Mouse (Mus musculus) myocyte (in vitro differentiated cells): ENCODE results near the gene 4930404N11Rik. TPM values are rescaled to one million over a fixed set of nuclear protein-coding genes. Genes with fewer than 3 reads are reported as not detected.

ENCODE experiments used
- H3K27me3 ChIP-seq: one replicate; pipeline ENCODE4 v1.6.1; 2011; ENCODE audit not compliant: control insufficient read depth, insufficient read depth, insufficient read length
- H3K36me3 ChIP-seq: one replicate; pipeline ENCODE4 v1.6.1; 2011; ENCODE audit not compliant: control insufficient read depth, insufficient read depth
- H3K4me2 ChIP-seq: one replicate; pipeline ENCODE4 v1.6.1; 2011; ENCODE audit warnings: low read depth, control low read depth
- H3K4me3 ChIP-seq: one replicate; pipeline ENCODE4 v1.5.1; 2011; ENCODE audit warnings: mild to moderate bottlenecking, control low read depth, moderate library complexity
- H3K79me2 ChIP-seq: one replicate; pipeline ENCODE4 v1.6.1; 2011; ENCODE audit not compliant: control insufficient read depth, insufficient read depth
- H3ac ChIP-seq: one replicate; pipeline ENCODE4 v1.6.1; 2011; ENCODE audit not compliant: control insufficient read depth, insufficient read length
- CEBPB ChIP-seq: IDR thresholded peaks from 2 replicates; pipeline ENCODE4 v1.6.1; 2011; ENCODE audit warnings: mild to moderate bottlenecking, moderate library complexity; ENCODE audit not compliant: poor library complexity, insufficient read depth, severe bottlenecking
- E2F4 ChIP-seq: IDR thresholded peaks from one replicate; pipeline ENCODE4 v1.6.1; 2011; ENCODE audit warnings: mild to moderate bottlenecking, control low read depth, moderate library complexity; ENCODE audit not compliant: insufficient read depth
- MAX ChIP-seq: IDR thresholded peaks from one replicate; pipeline ENCODE4 v1.6.1; 2011; ENCODE audit warnings: low read depth, mild to moderate bottlenecking, control low read depth
- MYOD1 ChIP-seq, 3 experiments: IDR thresholded peaks; one replicate each; pipeline ENCODE4 v1.6.1; 2011; ENCODE audit warnings: control low read depth in 2 of 3, low read depth in 2 of 3, mild to moderate bottlenecking in 2 of 3, moderate library complexity in 1 of 3; ENCODE audit not compliant: insufficient read length in 2 of 3, control insufficient read depth in 1 of 3
- MYOG ChIP-seq, 3 experiments: IDR thresholded peaks; one replicate each; pipeline ENCODE4 v1.6.1; 2011; ENCODE audit warnings: control low read depth in 2 of 3, low read depth in 2 of 3, mild to moderate bottlenecking in 2 of 3; ENCODE audit not compliant: insufficient read length in 2 of 3, control insufficient read depth in 1 of 3, insufficient read depth in 1 of 3
- POLR2A ChIP-seq: IDR thresholded peaks from one replicate; pipeline ENCODE4 v1.6.1; 2011; ENCODE audit warnings: low read depth, mild to moderate bottlenecking, control low read depth, moderate library complexity; ENCODE audit not compliant: insufficient read length
- POLR2AphosphoS2 ChIP-seq: IDR thresholded peaks from one replicate; pipeline ENCODE4 v1.6.1; 2011; ENCODE audit warnings: low read depth, control low read depth; ENCODE audit not compliant: insufficient read length
- REST ChIP-seq: IDR thresholded peaks from one replicate; pipeline ENCODE4 v1.6.1; 2011; ENCODE audit warnings: mild to moderate bottlenecking, control low read depth, moderate library complexity; ENCODE audit not compliant: insufficient read depth, insufficient read length
- SRF ChIP-seq: IDR thresholded peaks from one replicate; pipeline ENCODE4 v1.6.1; 2011; ENCODE audit warnings: low read depth; ENCODE audit not compliant: control insufficient read depth, insufficient read length
- TCF12 ChIP-seq: IDR thresholded peaks from one replicate; pipeline ENCODE4 v1.6.1; 2011; ENCODE audit warnings: mild to moderate bottlenecking, control low read depth; ENCODE audit not compliant: poor library complexity, insufficient read depth, severe bottlenecking
- TCF3 ChIP-seq: IDR thresholded peaks from one replicate; pipeline ENCODE4 v1.6.1; 2011; ENCODE audit warnings: low read depth, control low read depth; ENCODE audit not compliant: insufficient read length
- USF1 ChIP-seq: IDR thresholded peaks from one replicate; pipeline ENCODE4 v1.6.1; 2011; ENCODE audit warnings: low read depth, mild to moderate bottlenecking, control low read depth, moderate library complexity
- polyA plus RNA-seq: library from polyadenylated mRNA; unstranded; fragments of >200 nt; fragmentation: generic; extraction: Trizol; gene quantifications from one replicate; pipeline ENCODE4 v1.2.1, GENCODE M21; 2012; ENCODE audit warnings: missing spikeins

The 4930404N11Rik gene
- polyA plus RNA-seq, 1 experiment = 0.92 TPM

- peak in 1 of 3 experiments; percentile 75 for TF ChIP-seq MYOG (IDR thresholded peaks at IDR 0.05; ENCODE audit: control insufficient read depth in 1 of 3, insufficient read depth in 1 of 3, insufficient read length in 2 of 3, low read depth in 2 of 3)
- peak in 2 of 3 experiments; percentile 44 to 88 for TF ChIP-seq MYOD1 (IDR thresholded peaks at IDR 0.05; ENCODE audit: control insufficient read depth in 1 of 3, insufficient read length in 2 of 3, low read depth in 2 of 3)
- TF ChIP-seq POLR2A = no peak
- peak overlapping the region; percentile 55 for H3K4me3 ChIP-seq
Observed at GRCm38 (mm10) chr10:81356352-81356990, 9.1 kb downstream of the 4930404N11Rik start.

GRCm38 (mm10) chr10:81355533-81355932 lies 10.1 kb downstream of the 4930404N11Rik start:
- Histone ChIP-seq H3K4me3 (no peak overlapping the region), H3K27me3 (no peaks in the 10 kb centered on the region), H3K36me3 (no peaks in the 10 kb centered on the region), H3K4me2 (no peak overlapping the region), H3K79me2 (peaks cover 5% of the 10 kb centered on the region), H3ac (no peak overlapping the region)
- TF ChIP-seq MAX = no peak
- TF ChIP-seq MYOG (IDR thresholded peaks at IDR 0.05; ENCODE audit: control insufficient read depth in 1 of 3, insufficient read depth in 1 of 3, insufficient read length in 2 of 3, low read depth in 2 of 3) = no peak
- TF ChIP-seq TCF12 = no peak
- TF ChIP-seq CEBPB = no peak

More at GRCm38 (mm10) chr10:81356352-81356990, 9.1 kb downstream of the 4930404N11Rik start:
- no peaks in the 10 kb centered on the region for H3K27me3 ChIP-seq
- H3ac ChIP-seq = no peak overlapping the region
- peak overlapping the region; percentile 80 for H3K4me2 ChIP-seq
- H3K36me3 ChIP-seq = no peaks in the 10 kb centered on the region
- H3K79me2 ChIP-seq = peaks cover 5% of the 10 kb centered on the region

GRCm38 (mm10) chr10:81354738-81355477 lies 10.7 kb downstream of the 4930404N11Rik start:
- TF ChIP-seq TCF3 (no peak), MYOG (IDR thresholded peaks at IDR 0.05; ENCODE audit: control insufficient read depth in 1 of 3, insufficient read depth in 1 of 3, insufficient read length in 2 of 3, low read depth in 2 of 3) (no peak), POLR2AphosphoS2 (no peak), POLR2A (no peak), SRF (no peak), USF1 (no peak), MYOD1 (IDR thresholded peaks at IDR 0.05; ENCODE audit: control insufficient read depth in 1 of 3, insufficient read length in 2 of 3, low read depth in 2 of 3) (no peak), CEBPB (no peak), TCF12 (no peak), REST (no peak), MAX (no peak), E2F4 (no peak)
- Histone ChIP-seq H3K79me2 (peaks cover 5% of the 10 kb centered on the region), H3ac (no peak overlapping the region), H3K36me3 (no peaks in the 10 kb centered on the region), H3K4me3 (no peak overlapping the region), H3K4me2 (no peak overlapping the region), H3K27me3 (no peaks in the 10 kb centered on the region)

GRCm38 (mm10) chr10:81351678-81352291 lies 13.8 kb downstream of the 4930404N11Rik start:
- Histone ChIP-seq H3ac (no peak overlapping the region), H3K27me3 (no peaks in the 10 kb centered on the region), H3K79me2 (no peaks in the 10 kb centered on the region), H3K4me2 (peak overlapping the region; percentile 68), H3K36me3 (peaks cover 9% of the 10 kb centered on the region), H3K4me3 (no peak overlapping the region)
- TF ChIP-seq CEBPB (no peak), MYOD1 (IDR thresholded peaks at IDR 0.05; ENCODE audit: control insufficient read depth in 1 of 3, insufficient read length in 2 of 3, low read depth in 2 of 3) (peak in 2 of 3 experiments; percentile 30 to 54), MYOG (IDR thresholded peaks at IDR 0.05; ENCODE audit: control insufficient read depth in 1 of 3, insufficient read depth in 1 of 3, insufficient read length in 2 of 3, low read depth in 2 of 3) (peak in 1 of 3 experiments; percentile 19)

- Histone ChIP-seq H3K27me3 (no peaks in the 10 kb centered on the region), H3ac (peak within 1 kb of the TSS; percentile 29), H3K79me2 (no peaks in the 10 kb centered on the region), H3K4me2 (peak within 1 kb of the TSS; percentile 100), H3K36me3 (peaks cover 9% of the 10 kb centered on the region), H3K4me3 (peak within 1 kb of the TSS; percentile 69)
- TF ChIP-seq MYOD1 (IDR thresholded peaks at IDR 0.05; ENCODE audit: control insufficient read depth in 1 of 3, insufficient read length in 2 of 3, low read depth in 2 of 3) = no peak
- no peak for TF ChIP-seq SRF
- TF ChIP-seq TCF3 = no peak
- TF ChIP-seq REST = no peak
- no peak for TF ChIP-seq MAX
- peak; percentile 18 for TF ChIP-seq POLR2A
- no peak for TF ChIP-seq CEBPB
- TF ChIP-seq E2F4 = no peak
Observed at GRCm38 (mm10) chr10:81350351-81351063, 15.1 kb downstream of the 4930404N11Rik start, which contains the start of gene Hmg20b. Gene Hmg20b, minus strand, starts transcription at chr10:81350480.
